In the genomic region with DNA sequence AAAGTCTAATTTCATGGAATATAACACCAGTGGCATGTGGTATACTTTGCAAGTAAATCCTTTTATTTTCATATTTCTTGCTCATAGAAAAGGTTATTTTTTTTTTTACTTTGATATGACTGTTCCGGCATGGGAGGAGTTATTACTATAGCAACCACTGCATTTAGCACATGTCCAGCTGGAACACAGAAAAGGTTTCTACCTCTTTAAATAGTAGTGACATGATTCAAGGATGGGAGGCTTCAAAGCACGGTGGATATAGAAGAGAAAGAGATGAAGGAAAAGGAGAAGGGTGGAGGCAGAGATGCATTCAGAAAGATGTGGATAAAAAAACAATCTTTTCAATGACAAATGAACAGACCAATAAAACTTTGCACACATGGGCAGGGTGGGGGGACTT, we compare ENCODE assay signal across 28 mouse cellular contexts. TPM values are rescaled to one million over a fixed set of nuclear protein-coding genes. Genes with fewer than 3 reads are reported as not detected.
DNase-seq lines count a peak whose midpoint lies in the region; ATAC-seq and TF ChIP-seq lines count a peak whose summit lies in the region.
"Had no signal": no experiment of that assay in that cellular context is flagged by ENCODE, and none has a peak within 500 bp of the region (broad histone marks: within the 10 kb centered on the region; RNA-seq: fewer than 3 reads in every experiment).

No protein-coding gene starts in this region.

- no peaks in the 10 kb centered on the region for H3K36me3 ChIP-seq in midbrain, embryonic 16.5 days (ENCODE audit: control insufficient read depth, insufficient read depth, low read length)
- H3K36me3 ChIP-seq in midbrain, embryonic 10.5 days = no peaks in the 10 kb centered on the region
- H3K36me3 ChIP-seq: embryonic facial prominence, embryonic 10.5 days; embryonic facial prominence, embryonic 13.5 days; forebrain, embryonic 12.5 days; forebrain, embryonic 15.5 days; hindbrain, embryonic 12.5 days; hindbrain, embryonic 15.5 days had no signal

- no peak overlapping the region for H3K4me2 ChIP-seq in midbrain, embryonic 16.5 days (ENCODE audit: low read length)
- H3K4me2 ChIP-seq: embryonic facial prominence, embryonic 13.5 days; forebrain, embryonic 12.5 days; forebrain, embryonic 15.5 days; heart, embryonic 11.5 days; hindbrain, embryonic 12.5 days; hindbrain, embryonic 15.5 days had no signal

- no peak for TF ChIP-seq CTCF in layer of hippocampus, adult 2 months (conservative IDR thresholded peaks at IDR 0.05)

- H3K9me3 ChIP-seq in midbrain, embryonic 16.5 days (replicated peaks; ENCODE audit: control insufficient read depth, low read length, poor library complexity, severe bottlenecking) = no peaks in the 10 kb centered on the region
- H3K9me3 ChIP-seq in midbrain, embryonic 10.5 days (replicated peaks) = no peaks in the 10 kb centered on the region
- H3K9me3 ChIP-seq: embryonic facial prominence, embryonic 10.5 days; embryonic facial prominence, embryonic 13.5 days; forebrain, embryonic 12.5 days; forebrain, embryonic 15.5 days; hindbrain, embryonic 12.5 days; hindbrain, embryonic 15.5 days had no signal

- no peak overlapping the region for H3K4me3 ChIP-seq in layer of hippocampus, adult 2 months
- no peak overlapping the region for H3K4me3 ChIP-seq in midbrain, embryonic 16.5 days (ENCODE audit: low read depth, low read length)
- H3K4me3 ChIP-seq in midbrain, embryonic 10.5 days = no peak overlapping the region
- H3K4me3 ChIP-seq: embryonic facial prominence, embryonic 10.5 days; embryonic facial prominence, embryonic 13.5 days; erythroblast, embryonic 14.5 days; forebrain, embryonic 12.5 days; forebrain, embryonic 15.5 days; gastrocnemius, adult 2 months; hindbrain, embryonic 12.5 days; hindbrain, embryonic 15.5 days had no signal

- no peak for DNase-seq in layer of hippocampus, adult 2 months (ENCODE audit: low spot score in 2 of 2)
- no peak for DNase-seq in layer of hippocampus, postnatal 14 days (ENCODE audit: low spot score in 2 of 2)
- no peak for DNase-seq in midbrain, embryonic 10.5 days (ENCODE audit: low spot score)
- peak; percentile 59 for DNase-seq in brain, adult 2 months (ENCODE audit: low read depth, low spot score)
- DNase-seq in telencephalon, adult 2 months (ENCODE audit: low read depth, low spot score) = peak; percentile 50
- no peak for DNase-seq in c-Kit-positive CD71-positive TER-119-positive erythroid progenitor cells, embryonic 14.5 days (ENCODE audit: low spot score)
- DNase-seq: adrenal gland, adult 2 months; adrenal gland, postnatal 14 days; cerebellum, adult 11 months; cerebellum, adult 2 months; cerebellum, adult 9-11 months; cerebellum, postnatal 25 days; embryo, embryonic 11 days; gastrocnemius, adult 2 months; gastrocnemius, postnatal 14 days had no signal

- no peak overlapping the region for H3K9ac ChIP-seq in midbrain, embryonic 16.5 days (ENCODE audit: low read depth, low read length)
- H3K9ac ChIP-seq: embryonic facial prominence, embryonic 13.5 days; forebrain, embryonic 12.5 days; forebrain, embryonic 15.5 days; hindbrain, embryonic 12.5 days; hindbrain, embryonic 15.5 days had no signal

- 55% methylated on average over 2 of the region's 2 CpGs for WGBS in midbrain, embryonic 16.5 days
- WGBS in midbrain, embryonic 10.5 days = 81% methylated on average over 2 of the region's 2 CpGs

- peak; percentile 62; the same call in 1 of the 2 replicates for ATAC-seq in midbrain, embryonic 16.5 days
- ATAC-seq: CD4-positive, CD25-positive, alpha-beta regulatory T cell, adult 4 months; forebrain, embryonic 15.5 days had no signal

- peaks cover 5% of the 10 kb centered on the region for H3K4me1 ChIP-seq in midbrain, embryonic 16.5 days (ENCODE audit: control insufficient read depth, insufficient read depth, low read length)
- H3K4me1 ChIP-seq in midbrain, embryonic 10.5 days = no peaks in the 10 kb centered on the region
- H3K4me1 ChIP-seq: embryonic facial prominence, embryonic 10.5 days; embryonic facial prominence, embryonic 13.5 days; forebrain, embryonic 12.5 days; forebrain, embryonic 15.5 days; hindbrain, embryonic 12.5 days; hindbrain, embryonic 15.5 days had no signal

- H3K27ac ChIP-seq in layer of hippocampus, adult 2 months = peak overlapping the region; percentile 88
- no peak overlapping the region for H3K27ac ChIP-seq in midbrain, embryonic 16.5 days (ENCODE audit: low read length)
- H3K27ac ChIP-seq in midbrain, embryonic 10.5 days (replicated peaks) = no peak overlapping the region
- H3K27ac ChIP-seq: embryonic facial prominence, embryonic 10.5 days; embryonic facial prominence, embryonic 13.5 days; forebrain, embryonic 12.5 days; forebrain, embryonic 15.5 days; gastrocnemius, adult 2 months; hindbrain, embryonic 12.5 days; hindbrain, embryonic 15.5 days had no signal

- H3K27me3 ChIP-seq in midbrain, embryonic 16.5 days (ENCODE audit: control insufficient read depth, insufficient read depth, low read depth, low read length) = no peaks in the 10 kb centered on the region
- no peaks in the 10 kb centered on the region for H3K27me3 ChIP-seq in midbrain, embryonic 10.5 days (ENCODE audit: low read depth, poor library complexity, severe bottlenecking)
- H3K27me3 ChIP-seq: embryonic facial prominence, embryonic 13.5 days; forebrain, embryonic 12.5 days; forebrain, embryonic 15.5 days; hindbrain, embryonic 12.5 days; hindbrain, embryonic 15.5 days had no signal

RNA-seq across cellular contexts. Expression of gene Dpt, which starts 38.0 kb away (rescaled TPM):
- not detected for total RNA-seq in layer of hippocampus, adult 2 months (2021)
- total RNA-seq in layer of hippocampus, postnatal 14 days (2021) = under 1 TPM; 0.44 to 0.64 TPM
- polyA plus RNA-seq in midbrain, embryonic 16.5 days (2015; fragmentation: Nextera tagmentation; extraction: Ambion mirVana) = 0.11 and 0.38 TPM in 2 replicates
- not detected in 2 replicates for polyA plus RNA-seq in midbrain, embryonic 10.5 days (2016; fragmentation: Nextera tagmentation; extraction: Ambion mirVana)
- total RNA-seq: common myeloid progenitor, adult 5-6 weeks; hematopoietic stem cell, adult 5-6 weeks; MEL had no signal
- polyA plus RNA-seq: forebrain, embryonic 12.5 days; forebrain, embryonic 15.5 days had no signal

Comparison
In these comparisons a context has a peak if more than half of its experiments do, and no peak if none do; other contexts are left out.
1. DNase-seq: peak in brain, adult 2 months (single experiment) and telencephalon, adult 2 months (single experiment); none in layer of hippocampus, adult 2 months (0 of 2), layer of hippocampus, postnatal 14 days (0 of 2), midbrain, embryonic 10.5 days (single experiment) and c-Kit-positive CD71-positive TER-119-positive erythroid progenitor cells, embryonic 14.5 days (single experiment).